Comparison of ENCODE assay signal across 14 mouse cellular contexts in genomic region chr2:154764828-154765497, GRCm38 (mm10). TPM values are rescaled to one million over a fixed set of nuclear protein-coding genes. Genes with fewer than 3 reads are reported as not detected.
DNase-seq lines count a peak whose midpoint lies in the region; ATAC-seq and TF ChIP-seq lines count a peak whose summit lies in the region.
"Had no signal": no experiment of that assay in that cellular context is flagged by ENCODE, and none has a peak within 500 bp of the region (broad histone marks: within the 10 kb centered on the region; RNA-seq: fewer than 3 reads in every experiment).

No protein-coding gene starts in this region.

- TF ChIP-seq CTCF in midbrain, postnatal 0 days (IDR thresholded peaks at IDR 0.05) = peak; percentile 40

- no peaks in the 10 kb centered on the region for H3K36me3 ChIP-seq in heart, embryonic 11.5 days (ENCODE audit: control insufficient read depth, insufficient read depth, low read length)
- no peaks in the 10 kb centered on the region for H3K36me3 ChIP-seq in midbrain, postnatal 0 days (ENCODE audit: insufficient read depth, low read length)
- no peaks in the 10 kb centered on the region for H3K36me3 ChIP-seq in midbrain, embryonic 10.5 days
- H3K36me3 ChIP-seq in liver, embryonic 11.5 days (ENCODE audit: control insufficient read depth, insufficient read depth, low read length) = no peaks in the 10 kb centered on the region

- ATAC-seq in heart, embryonic 11.5 days (replicated peaks; ENCODE audit: insufficient number of reproducible peaks, low FRiP score, low TSS enrichment) = peak; percentile 89
- no peak for ATAC-seq in midbrain, postnatal 0 days (ENCODE audit: low FRiP score)
- peak; percentile 93 for ATAC-seq in liver, embryonic 11.5 days (replicated peaks; ENCODE audit: low FRiP score)
- ATAC-seq: activated CD4-positive, CD25-positive, alpha-beta regulatory T cell, adult 4 months had no signal

- H3K4me1 ChIP-seq in heart, embryonic 11.5 days (ENCODE audit: control insufficient read depth, insufficient read depth, low read length) = peaks cover 9% of the 10 kb centered on the region
- no peaks in the 10 kb centered on the region for H3K4me1 ChIP-seq in midbrain, postnatal 0 days (ENCODE audit: insufficient read depth, low read length)
- no peaks in the 10 kb centered on the region for H3K4me1 ChIP-seq in midbrain, embryonic 10.5 days
- peaks cover 35% of the 10 kb centered on the region for H3K4me1 ChIP-seq in liver, embryonic 11.5 days (replicated peaks; ENCODE audit: control insufficient read depth, insufficient read depth, low read length)

- 0 out of 2 replicates have a peak overlapping the region, but pooled peaks have one; percentile 16 for H3K4me2 ChIP-seq in heart, embryonic 11.5 days
- no peak overlapping the region for H3K4me2 ChIP-seq in midbrain, postnatal 0 days (ENCODE audit: low read depth, low read length, poor library complexity, severe bottlenecking)
- peak overlapping the region; percentile 43 for H3K4me2 ChIP-seq in liver, embryonic 11.5 days

- 76% methylated on average over 9 of the region's 9 CpGs for WGBS in heart, embryonic 11.5 days (ENCODE audit: insufficient replicate concordance)
- WGBS in midbrain, postnatal 0 days = 86% methylated on average over 9 of the region's 9 CpGs
- 80% methylated on average over 9 of the region's 9 CpGs for WGBS in midbrain, embryonic 10.5 days
- WGBS in liver, embryonic 11.5 days = 76% methylated on average over 9 of the region's 9 CpGs

- no peak overlapping the region for H3K4me3 ChIP-seq in heart, embryonic 11.5 days (ENCODE audit: low read depth, low read length)
- no peak overlapping the region for H3K4me3 ChIP-seq in midbrain, postnatal 0 days (ENCODE audit: low read depth, low read length)
- no peak overlapping the region for H3K4me3 ChIP-seq in midbrain, embryonic 10.5 days
- H3K4me3 ChIP-seq in liver, embryonic 11.5 days (ENCODE audit: low read depth, low read length) = no peak overlapping the region

- peak overlapping the region; percentile 57 for H3K27ac ChIP-seq in heart, embryonic 11.5 days (ENCODE audit: low read depth, low read length)
- H3K27ac ChIP-seq in midbrain, postnatal 0 days (ENCODE audit: low read depth, low read length) = no peak overlapping the region
- H3K27ac ChIP-seq in midbrain, embryonic 10.5 days (replicated peaks) = no peak overlapping the region
- peak overlapping the region; percentile 86 for H3K27ac ChIP-seq in liver, embryonic 11.5 days (ENCODE audit: low read depth, low read length)

- no peak overlapping the region for H3K9ac ChIP-seq in heart, embryonic 11.5 days (ENCODE audit: low read depth, low read length)
- no peak overlapping the region for H3K9ac ChIP-seq in midbrain, postnatal 0 days (replicated peaks; ENCODE audit: low read length, poor library complexity, severe bottlenecking)
- peak overlapping the region; percentile 46 for H3K9ac ChIP-seq in liver, embryonic 11.5 days (ENCODE audit: low read depth, low read length)

- no peak for DNase-seq in heart, adult 8-10 months (ENCODE audit: low spot score)
- DNase-seq in midbrain, postnatal 0 days (ENCODE audit: low spot score) = no peak
- DNase-seq in midbrain, embryonic 10.5 days (ENCODE audit: low spot score) = no peak
- peak; percentile 58 for DNase-seq in liver, embryonic 11.5 days (ENCODE audit: low spot score)
- peak; percentile 45 for DNase-seq in yolk sac, embryonic 10.5 days (ENCODE audit: low spot score)
- DNase-seq in spleen, postnatal 14 days (ENCODE audit: low spot score in 2 of 2) = no peak
- DNase-seq in embryo, embryonic 9.5 days (ENCODE audit: extremely low spot score) = no peak
- DNase-seq: cerebellum, adult 11 months had no signal

- H3K9me3 ChIP-seq in heart, embryonic 11.5 days (replicated peaks; ENCODE audit: control insufficient read depth, low read length) = no peaks in the 10 kb centered on the region
- no peaks in the 10 kb centered on the region for H3K9me3 ChIP-seq in midbrain, postnatal 0 days (ENCODE audit: low read length)
- H3K9me3 ChIP-seq in midbrain, embryonic 10.5 days (replicated peaks) = no peaks in the 10 kb centered on the region; the same call in 1 of the 2 replicates
- no peaks in the 10 kb centered on the region for H3K9me3 ChIP-seq in liver, embryonic 11.5 days (ENCODE audit: control insufficient read depth, low read length)

- H3K27me3 ChIP-seq in heart, embryonic 11.5 days (ENCODE audit: control insufficient read depth, insufficient read depth, low read length) = no peaks in the 10 kb centered on the region
- H3K27me3 ChIP-seq in midbrain, postnatal 0 days (ENCODE audit: insufficient read depth, low read length) = no peaks in the 10 kb centered on the region
- H3K27me3 ChIP-seq in midbrain, embryonic 10.5 days (ENCODE audit: low read depth, poor library complexity, severe bottlenecking) = no peaks in the 10 kb centered on the region
- H3K27me3 ChIP-seq in liver, embryonic 11.5 days (replicated peaks; ENCODE audit: control insufficient read depth, insufficient read depth, low read length) = no peaks in the 10 kb centered on the region

RNA-seq across cellular contexts. Expression of gene Gm14214, which starts 4.9 kb away (rescaled TPM):
- not detected in 2 replicates for polyA plus RNA-seq in heart, embryonic 11.5 days (2014; fragmentation: Nextera tagmentation; extraction: Ambion mirVana)
- not detected for total RNA-seq in heart, adult 8-10 months (2022)
- not detected in 2 replicates for total RNA-seq in midbrain, postnatal 0 days (2014; rRNA removed)
- not detected in 2 replicates for polyA plus RNA-seq in midbrain, postnatal 0 days (2015; fragmentation: Nextera tagmentation; extraction: Ambion mirVana)
- not detected in 2 replicates for polyA plus RNA-seq in midbrain, embryonic 10.5 days (2016; fragmentation: Nextera tagmentation; extraction: Ambion mirVana)
- not detected in 2 replicates for polyA plus RNA-seq in liver, embryonic 11.5 days (2014; fragmentation: Nextera tagmentation; extraction: Ambion mirVana)
- total RNA-seq: layer of hippocampus, postnatal 14 days had no signal
- polyA plus RNA-seq: embryonic facial prominence, embryonic 14.5 days; hindbrain, embryonic 11.5 days; neural tube, embryonic 11.5 days had no signal

RNA-seq across cellular contexts. Expression of gene Raly, which starts 25.9 kb away (rescaled TPM):
- 42.9 and 63.5 TPM in 2 replicates for polyA plus RNA-seq in heart, embryonic 11.5 days (2014; fragmentation: Nextera tagmentation; extraction: Ambion mirVana)
- total RNA-seq in heart, adult 8-10 months (2022) = 10 to 100 TPM; 81.3 to 93.0 (median 90.0) TPM
- total RNA-seq in midbrain, postnatal 0 days (2014; rRNA removed) = 132 and 160 TPM in 2 replicates
- 18.4 and 19.3 TPM in 2 replicates for polyA plus RNA-seq in midbrain, postnatal 0 days (2015; fragmentation: Nextera tagmentation; extraction: Ambion mirVana)
- polyA plus RNA-seq in midbrain, embryonic 10.5 days (2016; fragmentation: Nextera tagmentation; extraction: Ambion mirVana) = 48.3 and 50.1 TPM in 2 replicates
- polyA plus RNA-seq in liver, embryonic 11.5 days (2014; fragmentation: Nextera tagmentation; extraction: Ambion mirVana) = 59.5 and 66.2 TPM in 2 replicates

RNA-seq across cellular contexts. Expression of gene a, which starts 26.2 kb away (rescaled TPM):
- 0.34 and 0.49 TPM in 2 replicates for polyA plus RNA-seq in heart, embryonic 11.5 days (2014; fragmentation: Nextera tagmentation; extraction: Ambion mirVana)
- not detected for total RNA-seq in heart, adult 8-10 months (2022)
- total RNA-seq in midbrain, postnatal 0 days (2014; rRNA removed) = 5.9 TPM in 1 of 2 replicates, not detected in the other
- 1.1 and 2.3 TPM in 2 replicates for polyA plus RNA-seq in midbrain, postnatal 0 days (2015; fragmentation: Nextera tagmentation; extraction: Ambion mirVana)
- polyA plus RNA-seq in midbrain, embryonic 10.5 days (2016; fragmentation: Nextera tagmentation; extraction: Ambion mirVana) = 0.68 and 0.94 TPM in 2 replicates
- polyA plus RNA-seq in liver, embryonic 11.5 days (2014; fragmentation: Nextera tagmentation; extraction: Ambion mirVana) = 0.62 TPM in 1 of 2 replicates, not detected in the other
- polyA plus RNA-seq: activated CD4-positive, CD25-positive, alpha-beta regulatory T cell, adult 4 months had no signal

Comparison
In these comparisons a context has a peak if more than half of its experiments do, and no peak if none do; other contexts are left out.
1. H3K27ac ChIP-seq: peak in heart, embryonic 11.5 days (single experiment) and liver, embryonic 11.5 days (single experiment); none in midbrain, postnatal 0 days (single experiment) and midbrain, embryonic 10.5 days (single experiment).
2. DNase-seq: peak in liver, embryonic 11.5 days (single experiment) and yolk sac, embryonic 10.5 days (single experiment); none in heart, adult 8-10 months (single experiment), midbrain, postnatal 0 days (single experiment), midbrain, embryonic 10.5 days (single experiment), spleen, postnatal 14 days (0 of 2) and embryo, embryonic 9.5 days (single experiment).